Mouse (Mus musculus) heart, adult 18-20 months (tissue): ENCODE results near the gene Hps6. TPM values are rescaled to one million over a fixed set of nuclear protein-coding genes. Genes with fewer than 3 reads are reported as not detected.

ENCODE experiments used
- DNase-seq, 2 experiments: peaks; one replicate each; pipeline ENCODE4 v3.0.0; 2021 to 2022; ENCODE audit warnings: mixed read lengths in 1 of 2
- total RNA-seq, 2 experiments: library from RNA; stranded (reverse); gene quantifications; 2 replicates each; pipeline ENCODE4 v1.2.3; 2021

Gene Hps6
- total RNA-seq, 2 experiments from 2014 or later = 5.0 to 5.1 TPM

- no peak for DNase-seq
Measured at GRCm38 (mm10) chr19:46029652-46030051, 26.3 kb downstream of the Hps6 start.

GRCm38 (mm10) chr19:46030196-46030983 lies 27.1 kb downstream of the Hps6 start:
- no peak for DNase-seq

GRCm38 (mm10) chr19:46031689-46032432 lies 28.6 kb downstream of the Hps6 start:
- peak in 1 of 2 experiments; percentile 33 for DNase-seq

- DNase-seq = no peak
Measured at GRCm38 (mm10) chr19:46032731-46033510, 29.6 kb downstream of the Hps6 start.

- no peak for DNase-seq
Measured at GRCm38 (mm10) chr19:46033911-46034310, 30.6 kb downstream of the Hps6 start.

GRCm38 (mm10) chr19:46035971-46036370 lies 32.7 kb downstream of the Hps6 start:
- DNase-seq = no peak

- peak in 1 of 2 experiments; percentile 30 for DNase-seq
Measured at GRCm38 (mm10) chr19:46036477-46037242, 33.4 kb downstream of the Hps6 start.

GRCm38 (mm10) chr19:46037243-46037924 lies 34.1 kb downstream of the Hps6 start:
- DNase-seq = no peak

GRCm38 (mm10) chr19:46037925-46038850 lies 34.9 kb downstream of the Hps6 start:
- DNase-seq = no peak

GRCm38 (mm10) chr19:46038851-46039260 lies 35.5 kb downstream of the Hps6 start:
- peak; percentile 27 to 40 for DNase-seq

GRCm38 (mm10) chr19:46039478-46039877 lies 36.2 kb downstream of the Hps6 start:
- peak; percentile 90 to 93 for DNase-seq

GRCm38 (mm10) chr19:46040149-46040902 lies 37.0 kb downstream of the Hps6 start:
- DNase-seq = peak in 1 of 2 experiments; percentile 51

- DNase-seq = peak in 1 of 2 experiments; percentile 22
Measured at GRCm38 (mm10) chr19:46041299-46041932, 38.1 kb downstream of the Hps6 start.

GRCm38 (mm10) chr19:46041933-46042475 lies 38.7 kb downstream of the Hps6 start:
- DNase-seq = peak; percentile 86 to 89

GRCm38 (mm10) chr19:46042476-46043011 lies 39.2 kb downstream of the Hps6 start:
- peak; percentile 45 to 50 for DNase-seq

- peak; percentile 61 to 64 for DNase-seq
Measured at GRCm38 (mm10) chr19:46043380-46043779, 40.1 kb downstream of the Hps6 start.

GRCm38 (mm10) chr19:46044271-46044992 lies 41.1 kb downstream of the Hps6 start, which contains the start of gene Pprc1:
TSS of gene Pprc1 (plus strand) at chr19:46044886.
- peak; percentile 69 to 73 for DNase-seq
